Mouse (Mus musculus): ENCODE data around the gene Lrrc3. TPM values are rescaled to one million over a fixed set of nuclear protein-coding genes. Genes with fewer than 3 reads are reported as not detected.
"Not testable (repeated sequence)": the region's sequence is repeated elsewhere in the genome, so short reads cannot be mapped to it uniquely, and the experiment has no call there.

Lrrc3 gene
- 1.5 and 1.8 TPM in 2 replicates for polyA plus RNA-seq (2012; rRNA removed)

DNA sequence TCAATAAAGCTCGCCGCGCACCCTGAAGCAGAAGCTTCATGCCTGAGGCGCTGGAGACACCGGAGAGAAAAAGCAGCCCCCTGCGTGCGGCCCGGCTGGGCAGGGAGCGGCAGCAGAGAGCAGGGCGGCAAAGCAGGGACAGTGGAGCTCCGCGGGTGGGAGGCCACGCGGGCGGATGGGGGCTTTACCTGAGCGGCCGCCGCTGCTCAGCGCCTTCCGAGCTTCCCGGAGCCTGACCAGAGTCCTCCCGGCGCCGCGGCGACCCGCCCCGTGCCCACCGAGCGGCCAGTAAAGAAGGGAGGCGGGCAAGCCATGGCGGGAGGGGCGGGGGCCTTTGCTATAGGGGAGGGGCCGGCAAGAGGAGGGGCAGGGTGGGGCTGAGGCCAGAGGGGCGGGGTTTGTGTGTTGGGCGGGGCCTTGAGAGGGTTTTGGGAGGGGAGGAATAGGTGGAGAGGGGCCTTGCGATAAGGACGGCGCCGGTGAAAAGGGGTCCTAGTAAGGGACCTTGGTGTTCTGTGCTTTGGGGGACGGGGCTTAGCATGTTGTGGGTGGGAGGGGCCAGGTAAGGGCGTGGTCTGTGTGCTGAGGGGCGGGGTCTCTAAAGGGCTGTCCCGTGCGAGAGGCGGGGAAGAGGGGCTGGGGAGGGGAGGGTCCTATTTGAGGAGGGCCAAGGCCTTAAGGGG is at the start of gene Lrrc3:
Gene Lrrc3 (minus strand): TSS at position 326 of the 683 bp plus-strand sequence.
- 3% methylated on average over 46 of the region's 46 CpGs for WGBS
- peak; percentile 46 to 65 for DNase-seq
- Histone ChIP-seq H3K27ac (ENCODE audit: insufficient read depth, low read length) (no peak within 1 kb of the TSS), H3K4me3 (replicated peaks; ENCODE audit: insufficient read depth, low read depth, low read length) (peak within 1 kb of the TSS; percentile 96), H3K4me1 (ENCODE audit: control insufficient read depth, insufficient read depth, low read length) (peaks cover 3% of the 10 kb centered on the region; the same call in 1 of the 2 replicates), H3K27me3 (ENCODE audit: control insufficient read depth, insufficient read depth, low read length) (no peaks in the 10 kb centered on the region)
- TF ChIP-seq CTCF (IDR thresholded peaks at IDR 0.05; ENCODE audit: borderline replicate concordance, insufficient read depth, low read depth, low read length) (no peak), POLR2A (IDR thresholded peaks at IDR 0.05; ENCODE audit: borderline replicate concordance, insufficient read depth, low read length) (no peak)

DNA sequence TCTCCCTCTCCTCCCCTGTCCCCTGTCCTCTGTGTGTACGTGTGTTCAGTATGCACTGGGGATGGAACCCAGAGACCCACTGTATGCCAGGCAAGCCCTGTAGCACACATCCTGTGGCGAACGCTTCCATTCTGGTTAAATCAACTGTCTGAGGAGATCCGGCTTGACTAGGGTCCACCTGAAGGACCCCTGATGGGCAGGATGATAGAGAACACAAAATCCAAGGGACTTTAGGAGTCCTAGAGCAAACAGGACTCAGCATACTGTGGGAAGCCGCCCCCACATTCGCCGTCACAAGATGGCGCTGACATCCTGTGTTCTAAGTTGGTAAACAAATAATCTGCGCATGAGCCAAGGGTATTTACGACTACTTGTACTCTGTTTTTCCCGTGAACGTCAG is 48.1 kb upstream of the Lrrc3 start:
- WGBS = 93% methylated on average over 10 of the region's 12 CpGs
- not testable (repeated sequence) for H3K4me3 ChIP-seq (replicated peaks; ENCODE audit: insufficient read depth, low read depth, low read length); H3K27me3 ChIP-seq (ENCODE audit: control insufficient read depth, insufficient read depth, low read length); H3K27ac ChIP-seq (ENCODE audit: insufficient read depth, low read length); H3K4me1 ChIP-seq (ENCODE audit: control insufficient read depth, insufficient read depth, low read length); DNase-seq

DNA sequence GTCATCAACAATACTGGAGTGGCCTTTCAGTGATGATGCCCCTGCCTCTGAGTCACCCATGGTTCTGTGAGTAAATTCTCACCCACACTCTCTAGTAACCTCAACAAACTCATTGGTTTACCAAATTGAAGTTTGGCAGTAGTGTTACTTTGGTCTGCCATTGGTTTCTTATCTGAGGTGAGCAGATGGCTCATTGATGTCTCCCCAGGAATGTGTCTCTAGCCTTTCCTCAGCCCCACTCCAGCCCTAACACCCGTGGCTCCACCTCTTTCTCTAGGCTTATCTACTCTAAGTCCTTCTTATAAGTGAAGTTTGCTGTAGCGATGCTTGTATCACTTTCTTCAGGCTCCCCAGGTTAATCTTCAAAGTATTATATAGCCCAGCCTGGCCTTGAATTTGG is 37.3 kb upstream of the Lrrc3 start:
- no peaks in the 10 kb centered on the region for H3K4me1 ChIP-seq (ENCODE audit: control insufficient read depth, insufficient read depth, low read length)
- no peak overlapping the region for H3K27ac ChIP-seq (ENCODE audit: insufficient read depth, low read length)
- TF ChIP-seq CTCF (IDR thresholded peaks at IDR 0.05; ENCODE audit: borderline replicate concordance, insufficient read depth, low read depth, low read length) (no peak), POLR2A (IDR thresholded peaks at IDR 0.05; ENCODE audit: borderline replicate concordance, insufficient read depth, low read length) (no peak)
- no peak overlapping the region for H3K4me3 ChIP-seq (replicated peaks; ENCODE audit: insufficient read depth, low read depth, low read length)
- no peak for DNase-seq
- H3K27me3 ChIP-seq (ENCODE audit: control insufficient read depth, insufficient read depth, low read length) = no peaks in the 10 kb centered on the region
- WGBS = 72% methylated on average over 2 of the region's 2 CpGs

DNA sequence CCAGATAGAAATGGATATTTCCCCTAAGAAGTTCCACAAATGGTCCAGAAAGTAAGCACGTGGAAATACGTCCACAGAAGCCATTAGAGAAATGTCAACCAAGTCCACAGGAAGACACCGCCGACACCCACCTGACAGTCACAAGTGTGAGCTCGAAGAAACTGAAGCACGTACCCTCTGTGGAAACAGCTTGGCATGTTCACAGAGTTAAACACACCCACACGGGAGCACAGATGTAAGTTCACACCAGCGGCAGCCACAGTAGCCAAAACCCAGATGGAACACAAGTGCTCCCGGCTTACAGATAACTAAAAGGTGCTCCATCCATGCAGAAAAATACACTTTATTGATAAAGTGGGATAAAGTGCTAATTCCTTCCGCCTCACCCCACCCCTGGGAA is 25.0 kb upstream of the Lrrc3 start:
- WGBS = 75% methylated on average over 10 of the region's 10 CpGs
- H3K4me1 ChIP-seq (ENCODE audit: control insufficient read depth, insufficient read depth, low read length) = no peaks in the 10 kb centered on the region
- H3K4me3 ChIP-seq (replicated peaks; ENCODE audit: insufficient read depth, low read depth, low read length) = no peak overlapping the region
- no peaks in the 10 kb centered on the region for H3K27me3 ChIP-seq (ENCODE audit: control insufficient read depth, insufficient read depth, low read length)
- no peak overlapping the region for H3K27ac ChIP-seq (ENCODE audit: insufficient read depth, low read length)
- no peak for DNase-seq
- TF ChIP-seq CTCF (IDR thresholded peaks at IDR 0.05; ENCODE audit: borderline replicate concordance, insufficient read depth, low read depth, low read length) = no peak
- no peak for TF ChIP-seq POLR2A (IDR thresholded peaks at IDR 0.05; ENCODE audit: borderline replicate concordance, insufficient read depth, low read length)

DNA sequence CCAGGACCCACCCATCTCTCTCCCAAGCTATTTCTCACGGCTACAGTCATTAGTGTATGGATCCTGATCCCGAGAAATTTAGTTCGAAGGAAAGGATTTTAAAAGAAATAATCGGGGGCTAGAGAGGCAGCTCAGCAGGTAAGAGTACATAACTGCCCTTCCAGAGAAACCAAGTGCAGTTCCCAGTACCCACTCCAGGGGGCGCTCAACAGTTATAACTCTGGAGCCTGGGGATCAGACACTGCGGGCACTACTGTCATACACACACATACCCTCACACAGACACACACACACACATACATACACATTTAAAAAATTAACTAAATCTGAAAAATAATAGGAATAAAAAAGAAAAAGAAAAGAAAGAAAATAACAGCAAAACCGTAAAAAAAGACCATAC is 23.8 kb upstream of the Lrrc3 start:
- H3K4me3 ChIP-seq (replicated peaks; ENCODE audit: insufficient read depth, low read depth, low read length) = no peak overlapping the region
- TF ChIP-seq POLR2A (IDR thresholded peaks at IDR 0.05; ENCODE audit: borderline replicate concordance, insufficient read depth, low read length) (no peak), CTCF (IDR thresholded peaks at IDR 0.05; ENCODE audit: borderline replicate concordance, insufficient read depth, low read depth, low read length) (peak; percentile 54)
- 33% methylated on average over 7 of the region's 7 CpGs for WGBS

DNA sequence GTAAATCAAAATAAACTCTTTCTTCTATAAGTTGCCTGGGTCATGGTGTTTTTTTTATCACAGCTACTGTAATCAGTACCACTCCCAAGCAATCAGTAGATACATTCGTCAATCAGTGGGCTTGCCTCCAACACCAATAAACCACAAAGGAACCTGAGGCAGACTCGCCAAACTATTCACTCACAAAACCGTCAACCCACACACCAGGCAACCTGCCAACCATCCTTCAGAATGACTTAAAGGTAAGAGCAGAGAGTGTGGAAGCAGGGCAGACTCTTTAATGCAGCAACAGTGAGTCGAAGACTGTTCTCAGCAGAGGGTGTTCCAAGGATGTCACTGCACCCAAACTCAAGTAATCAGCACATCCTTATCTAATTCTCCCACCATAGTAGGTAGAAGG is 20.3 kb upstream of the Lrrc3 start:
- Histone ChIP-seq H3K4me1 (ENCODE audit: control insufficient read depth, insufficient read depth, low read length) (0 out of 2 replicates have a peak, but pooled peaks cover 5% of the 10 kb centered on the region), H3K27me3 (ENCODE audit: control insufficient read depth, insufficient read depth, low read length) (no peaks in the 10 kb centered on the region), H3K27ac (ENCODE audit: insufficient read depth, low read length) (no peak overlapping the region), H3K4me3 (replicated peaks; ENCODE audit: insufficient read depth, low read depth, low read length) (no peak overlapping the region)
- TF ChIP-seq CTCF (IDR thresholded peaks at IDR 0.05; ENCODE audit: borderline replicate concordance, insufficient read depth, low read depth, low read length) (no peak), POLR2A (IDR thresholded peaks at IDR 0.05; ENCODE audit: borderline replicate concordance, insufficient read depth, low read length) (no peak)
- 65% methylated on average over 4 of the region's 4 CpGs for whole genome bisulfite sequencing
- DNase-seq = no peak

More for the DNA sequence above, 23.8 kb upstream of the Lrrc3 start:
- no peaks in the 10 kb centered on the region for H3K27me3 ChIP-seq (ENCODE audit: control insufficient read depth, insufficient read depth, low read length)
- 0 out of 2 replicates have a peak, but pooled peaks cover under 1% of the 10 kb centered on the region for H3K4me1 ChIP-seq (ENCODE audit: control insufficient read depth, insufficient read depth, low read length)
- no peak overlapping the region for H3K27ac ChIP-seq (ENCODE audit: insufficient read depth, low read length)
- peak; percentile 31 to 54 for DNase-seq

DNA sequence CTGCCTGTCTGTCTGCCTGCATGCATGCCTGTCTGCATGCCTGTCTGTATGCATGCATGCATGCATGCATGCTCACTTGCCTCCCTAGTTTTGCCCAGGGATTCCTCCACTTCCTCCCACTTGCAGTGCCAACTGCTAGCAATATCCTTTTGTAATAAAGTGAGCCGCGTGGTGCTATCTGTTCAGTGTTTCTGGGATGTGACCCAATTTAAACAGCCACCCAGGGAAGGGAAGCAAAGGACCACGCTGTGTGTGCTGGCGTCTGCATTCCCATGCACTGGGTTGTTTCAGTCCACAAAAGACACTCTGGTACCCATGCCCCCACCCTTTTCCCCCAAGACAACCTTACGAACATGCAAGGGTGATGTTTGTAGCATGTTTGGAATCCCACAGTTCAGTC is 18.7 kb upstream of the Lrrc3 start:
- TF ChIP-seq CTCF (IDR thresholded peaks at IDR 0.05; ENCODE audit: borderline replicate concordance, insufficient read depth, low read depth, low read length) (no peak), POLR2A (IDR thresholded peaks at IDR 0.05; ENCODE audit: borderline replicate concordance, insufficient read depth, low read length) (no peak)
- no peak overlapping the region for H3K4me3 ChIP-seq (replicated peaks; ENCODE audit: insufficient read depth, low read depth, low read length)
- 16% methylated on average over 5 of the region's 5 CpGs for WGBS
- 0 out of 2 replicates have a peak, but pooled peaks cover 5% of the 10 kb centered on the region for H3K4me1 ChIP-seq (ENCODE audit: control insufficient read depth, insufficient read depth, low read length)
- DNase-seq = no peak
- no peaks in the 10 kb centered on the region for H3K27me3 ChIP-seq (ENCODE audit: control insufficient read depth, insufficient read depth, low read length)
- no peak overlapping the region for H3K27ac ChIP-seq (ENCODE audit: insufficient read depth, low read length)

DNA sequence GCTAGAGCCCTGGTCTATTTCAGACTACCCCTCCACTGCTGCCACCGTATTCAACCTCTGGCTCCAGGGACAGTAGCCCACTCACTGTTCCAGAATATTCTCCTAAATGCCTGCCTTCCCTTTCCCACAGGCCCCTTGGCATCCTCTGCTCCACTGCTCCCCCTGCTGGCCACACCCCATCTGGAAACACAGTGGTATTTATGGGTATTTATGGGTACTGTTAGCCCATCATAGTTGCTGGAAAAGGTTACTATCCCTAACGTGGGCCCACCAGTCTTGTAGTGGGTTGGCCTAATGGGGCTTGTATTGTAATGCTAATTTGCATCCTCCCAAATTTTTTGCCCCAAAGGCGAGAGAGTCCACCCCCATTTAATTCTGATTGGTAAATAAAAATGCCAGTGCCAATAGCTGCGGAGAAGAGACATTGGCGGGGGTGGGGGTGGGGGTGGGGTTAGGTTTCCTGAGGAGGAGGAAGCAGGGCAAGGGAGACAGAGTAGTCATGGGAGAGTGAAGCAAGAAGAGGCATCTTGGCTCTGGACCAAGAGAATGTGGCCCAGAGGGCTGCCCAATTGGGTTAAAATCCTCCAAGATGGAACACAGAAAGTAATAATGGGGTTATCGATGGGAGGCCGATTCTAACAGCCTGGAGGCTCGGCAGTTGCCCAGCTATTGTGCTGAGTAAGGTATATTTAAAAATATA is 14.4 kb upstream of the Lrrc3 start:
- Histone ChIP-seq H3K27ac (ENCODE audit: insufficient read depth, low read length) (no peak overlapping the region), H3K27me3 (ENCODE audit: control insufficient read depth, insufficient read depth, low read length) (no peaks in the 10 kb centered on the region), H3K4me3 (replicated peaks; ENCODE audit: insufficient read depth, low read depth, low read length) (no peak overlapping the region), H3K4me1 (ENCODE audit: control insufficient read depth, insufficient read depth, low read length) (peaks cover 11% of the 10 kb centered on the region; the same call in 1 of the 2 replicates)
- peak; percentile 32 to 58 for DNase-seq
- WGBS = 32% methylated on average over 8 of the region's 8 CpGs
- TF ChIP-seq POLR2A (IDR thresholded peaks at IDR 0.05; ENCODE audit: borderline replicate concordance, insufficient read depth, low read length) (no peak), CTCF (IDR thresholded peaks at IDR 0.05; ENCODE audit: borderline replicate concordance, insufficient read depth, low read depth, low read length) (peak; percentile 70)
